Mouse (Mus musculus) heart, adult 8-10 months (tissue): Measurements from ENCODE around the gene Prpf3. TPM values are rescaled to one million over a fixed set of nuclear protein-coding genes. Genes with fewer than 3 reads are reported as not detected.
"Not testable (repeated sequence)": the region's sequence is repeated elsewhere in the genome, so short reads cannot be mapped to it uniquely, and the experiment has no call there.

Experiments
- DNase-seq: peaks from one replicate; pipeline ENCODE4 v3.0.0; 2022; ENCODE audit warnings: low spot score
- total RNA-seq, 4 experiments: library from RNA; stranded (reverse); gene quantifications; 2 replicates each; pipeline ENCODE4 v1.2.4; 2022

Prpf3 gene
- total RNA-seq = 10 to 100 TPM; 13.9 to 22.5 (median 21.3) TPM

- peak; percentile 96 for DNase-seq
These were observed at the start of gene Prpf3 for GRCm38 (mm10) chr3:95855502-95856089. TSS of gene Prpf3 (minus strand) at chr3:95855885.

GRCm38 (mm10) chr3:95904568-95904967 lies 48.9 kb upstream of the Prpf3 start, which contains the start of gene Car14:
TSS of gene Car14 (minus strand) at chr3:95904691.
- no peak for DNase-seq

GRCm38 (mm10) chr3:95903753-95904502 lies 48.2 kb upstream of the Prpf3 start:
- no peak for DNase-seq

- no peak for DNase-seq
These were observed 47.0 kb upstream of the Prpf3 start for GRCm38 (mm10) chr3:95902643-95903042.

- DNase-seq = no peak
These were observed 46.6 kb upstream of the Prpf3 start for GRCm38 (mm10) chr3:95902373-95902625.

- no peak for DNase-seq
These were observed 46.1 kb upstream of the Prpf3 start for GRCm38 (mm10) chr3:95901616-95902372.

GRCm38 (mm10) chr3:95899800-95900524 lies 44.3 kb upstream of the Prpf3 start:
- DNase-seq = no peak

- DNase-seq = not testable (repeated sequence)
These were observed 39.8 kb upstream of the Prpf3 start for GRCm38 (mm10) chr3:95895501-95895900.

GRCm38 (mm10) chr3:95894317-95895160 lies 38.9 kb upstream of the Prpf3 start:
- DNase-seq = peak; percentile 67

- DNase-seq = peak; percentile 99
These were observed 38.1 kb upstream of the Prpf3 start, which contains the start of gene Aph1a for GRCm38 (mm10) chr3:95893606-95894316. TSS of gene Aph1a (plus strand) at chr3:95893969.

- no peak for DNase-seq
These were observed 37.4 kb upstream of the Prpf3 start for GRCm38 (mm10) chr3:95893126-95893525.

- no peak for DNase-seq
These were observed 36.7 kb upstream of the Prpf3 start for GRCm38 (mm10) chr3:95892066-95893052.

- DNase-seq = peak; percentile 60
These were observed 35.8 kb upstream of the Prpf3 start, which contains the start of gene BC028528 for GRCm38 (mm10) chr3:95891211-95892065. TSS of gene BC028528 (minus strand) at chr3:95892005.

GRCm38 (mm10) chr3:95889664-95890063 lies 34.0 kb upstream of the Prpf3 start:
- DNase-seq = no peak

GRCm38 (mm10) chr3:95887596-95887995 lies 31.9 kb upstream of the Prpf3 start:
- DNase-seq = no peak

GRCm38 (mm10) chr3:95884400-95884799 lies 28.7 kb upstream of the Prpf3 start:
- no peak for DNase-seq

- peak; percentile 74 for DNase-seq
These were observed 27.2 kb upstream of the Prpf3 start for GRCm38 (mm10) chr3:95882816-95883425.
